Mouse (Mus musculus) heart, postnatal 14 days (tissue): ENCODE measurements around the gene Spsb3. TPM values are rescaled to one million over a fixed set of nuclear protein-coding genes. Genes with fewer than 3 reads are reported as not detected.
A peak's percentile ranks its signal among the peaks of the same experiment; 100 is the strongest.

Source experiments
- DNase-seq, 2 experiments: peaks; one replicate each; pipeline ENCODE4 v3.0.0; 2021 to 2022
- intact Hi-C: fragments of 180-260 bp; cut with DNase I; formaldehyde crosslinking; loops from one replicate; pipeline ENCODE4 v1.15.1; 2025
- total RNA-seq, 2 experiments: library from RNA; stranded (reverse); gene quantifications; 2 replicates each; pipeline ENCODE4 v1.2.3; 2021

The Spsb3 gene
- total RNA-seq, 2 experiments from 2014 or later = 32.4 to 39.3 TPM

- intact Hi-C loops = loop anchor here (10.0 kb wide), 1 partner anchor 338 kb away; the partner anchor contains the start of gene Ube2i
- DNase-seq = peak; percentile 96 to 98
These were observed 50.1 kb downstream of the Spsb3 start, which contains the start of gene Mapk8ip3 for GRCm38 (mm10) chr17:24936259-24937237. Mapk8ip3 (minus strand) TSS chr17:24936977.

GRCm38 (mm10) chr17:24937266-24937665, 50.8 kb downstream of the Spsb3 start:
- DNase-seq = no peak

More at GRCm38 (mm10) chr17:24937266-24937665, 50.8 kb downstream of the Spsb3 start:
- intact Hi-C loops = loop anchor here (10.0 kb wide), 1 partner anchor 338 kb away; the partner anchor contains the start of gene Ube2i

Other genes with a start within 250 kb of the Spsb3 start
- 100 to 1,000 TPM; 134 TPM for gene Slc9a3r2, start 236.3 kb upstream of the Spsb3 start, total RNA-seq
- gene Npw, start 228.2 kb upstream of the Spsb3 start, total RNA-seq = not detected
- 10 to 100 TPM; 20.2 to 21.6 TPM for gene Zfp598, start 217.0 kb upstream of the Spsb3 start, total RNA-seq
- gene Syngr3, start 196.7 kb upstream of the Spsb3 start, total RNA-seq = under 1 TPM in 1 of 2 experiments, not detected in 1; 0.12 TPM
- 10 to 100 TPM; 15.9 to 16.2 TPM for gene Gfer, start 190.5 kb upstream of the Spsb3 start, total RNA-seq
- 1 to 10 TPM in 1 of 2 experiments, under 1 TPM in 1; 0.96 to 1.0 TPM for gene Noxo1, start 190.4 kb upstream of the Spsb3 start, total RNA-seq
- 10 to 100 TPM; 16.8 to 19.5 TPM for gene Tbl3, start 179.0 kb upstream of the Spsb3 start, total RNA-seq
- gene Rnf151, start 168.6 kb upstream of the Spsb3 start, total RNA-seq = not detected
- 100 to 1,000 TPM; 673 to 751 TPM for gene Rps2, start 168.5 kb upstream of the Spsb3 start, total RNA-seq
- gene Ndufb10, start 162.2 kb upstream of the Spsb3 start, total RNA-seq = 100 to 1,000 TPM; 939 to 954 TPM
- gene Rpl3l, start 158.8 kb upstream of the Spsb3 start, total RNA-seq = 100 to 1,000 TPM; 186 to 197 TPM
- 100 to 1,000 TPM; 214 TPM for gene Msrb1, start 150.0 kb upstream of the Spsb3 start, total RNA-seq
- gene Hs3st6, start 133.7 kb upstream of the Spsb3 start, total RNA-seq = under 1 TPM in 1 of 2 experiments, not detected in 1; 0.29 TPM
- not detected for gene Meiob, start 82.4 kb upstream of the Spsb3 start, total RNA-seq
- gene Hagh, start 46.5 kb upstream of the Spsb3 start, total RNA-seq = 100 to 1,000 TPM; 109 to 122 TPM
- 10 to 100 TPM; 70.8 to 78.1 TPM for gene Fahd1, start 36.3 kb upstream of the Spsb3 start, total RNA-seq
- gene Igfals, start 20.6 kb upstream of the Spsb3 start, total RNA-seq = 1 to 10 TPM; 8.3 to 8.4 TPM
- 10 to 100 TPM; 19.9 to 21.8 TPM for gene Nubp2, start 294 bp upstream of the Spsb3 start, total RNA-seq
- gene Eme2, start 8.4 kb downstream of the Spsb3 start, total RNA-seq = 10 to 100 TPM; 17.5 to 17.9 TPM
- 100 to 1,000 TPM; 108 to 115 TPM for gene Mrps34, start 8.5 kb downstream of the Spsb3 start, total RNA-seq
- gene Nme3, start 9.9 kb downstream of the Spsb3 start, total RNA-seq = 10 to 100 TPM; 41.5 to 43.7 TPM
- gene Mapk8ip3, start 50.3 kb downstream of the Spsb3 start, total RNA-seq = 10 to 100 TPM; 66.2 to 70.4 TPM
- 10 to 100 TPM in 1 of 2 experiments, 1 to 10 TPM in 1; 7.5 to 11.1 TPM for gene Jpt2, start 74.0 kb downstream of the Spsb3 start, total RNA-seq
- 10 to 100 TPM; 14.5 to 14.6 TPM for gene Cramp1l, start 129.1 kb downstream of the Spsb3 start, total RNA-seq
- 1 to 10 TPM; 6.3 to 7.3 TPM for gene Ift140, start 129.4 kb downstream of the Spsb3 start, total RNA-seq
- gene Tmem204, start 196.9 kb downstream of the Spsb3 start, total RNA-seq = 10 to 100 TPM; 35.5 to 39.1 TPM
- 10 to 100 TPM; 11.2 to 13.3 TPM for gene Telo2, start 229.3 kb downstream of the Spsb3 start, total RNA-seq
- gene Ptx4, start 234.1 kb downstream of the Spsb3 start, total RNA-seq = 1 to 10 TPM; 4.6 to 7.2 TPM
- 10 to 100 TPM; 27.5 to 28.9 TPM for gene Clcn7, start 246.7 kb downstream of the Spsb3 start, total RNA-seq